ENCODE assay signal across 26 mouse cellular contexts in genomic region chr3:9896303-9896702, GRCm38 (mm10).
DNase-seq lines count a peak whose midpoint lies in the region; ATAC-seq and TF ChIP-seq lines count a peak whose summit lies in the region.
"Had no signal": no experiment of that assay in that cellular context is flagged by ENCODE, and none has a peak within 500 bp of the region (broad histone marks: within the 10 kb centered on the region; RNA-seq: fewer than 3 reads in every experiment).

No protein-coding gene starts in this region.

- no peak for TF ChIP-seq POLR2A in thymus, adult 2 months (IDR thresholded peaks at IDR 0.05; ENCODE audit: control insufficient read depth, extremely low read depth, insufficient read depth, low read length, poor library complexity)

- WGBS in thymus, adult 2 months = 87% methylated on average over 5 of the region's 5 CpGs
- WGBS in lung, postnatal 0 days = 80% methylated on average over 5 of the region's 5 CpGs

- H3K4me1 ChIP-seq in thymus, adult 2 months (replicated peaks; ENCODE audit: control insufficient read depth, insufficient read depth, low read length) = peaks cover 38% of the 10 kb centered on the region
- H3K4me1 ChIP-seq in lung, postnatal 0 days (ENCODE audit: insufficient read depth, low read depth, low read length) = no peaks in the 10 kb centered on the region
- H3K4me1 ChIP-seq: embryonic facial prominence, embryonic 10.5 days; embryonic facial prominence, embryonic 13.5 days; heart, embryonic 10.5 days; heart, embryonic 13.5 days had no signal

- no peak overlapping the region for H3K4me3 ChIP-seq in thymus, adult 2 months (ENCODE audit: control insufficient read depth, insufficient read depth, low read length)
- H3K4me3 ChIP-seq in lung, postnatal 0 days (ENCODE audit: low read depth, low read length) = no peak overlapping the region
- H3K4me3 ChIP-seq: embryonic facial prominence, embryonic 10.5 days; embryonic facial prominence, embryonic 13.5 days; erythroblast, embryonic 14.5 days; forebrain, embryonic 12.5 days; heart, adult 2 months; heart, embryonic 10.5 days; heart, embryonic 13.5 days had no signal

- peak; percentile 58 for DNase-seq in layer of hippocampus, adult 9-11 months
- no peak for DNase-seq in layer of hippocampus, adult 11-12 months (ENCODE audit: low spot score)
- DNase-seq in thymus, adult 2 months = no peak
- no peak for DNase-seq in thymus, postnatal 10 days (ENCODE audit: low spot score in 2 of 2)
- peak; percentile 53 for DNase-seq in brain, adult 2 months (ENCODE audit: low read depth, low spot score)
- DNase-seq in lung, postnatal 0 days (ENCODE audit: low spot score) = no peak
- DNase-seq: adrenal gland, adult 2 months; adrenal gland, postnatal 14 days; cerebellum, adult 11-12 months; cerebellum, adult 8-10 months; cerebellum, postnatal 36 days; embryo, embryonic 11 days; gastrocnemius, postnatal 10 days; gastrocnemius, postnatal 36 days; heart, adult 2 months; heart, postnatal 14 days; heart, postnatal 4 days had no signal

- ATAC-seq in lung, postnatal 0 days = no peak
- ATAC-seq: forebrain, embryonic 16.5 days; hindbrain, postnatal 0 days had no signal

- TF ChIP-seq EP300 in lung, postnatal 0 days (IDR thresholded peaks at IDR 0.05) = no peak

- peak overlapping the region; percentile 57 for H3K27ac ChIP-seq in thymus, adult 2 months (ENCODE audit: control insufficient read depth, insufficient read depth, low read length)
- no peak overlapping the region for H3K27ac ChIP-seq in lung, postnatal 0 days (ENCODE audit: low read length)
- H3K27ac ChIP-seq: embryonic facial prominence, embryonic 10.5 days; embryonic facial prominence, embryonic 13.5 days; forebrain, embryonic 12.5 days; heart, adult 2 months; heart, embryonic 10.5 days; heart, embryonic 13.5 days; hindbrain, embryonic 14.5 days; hindbrain, postnatal 0 days had no signal

- no peak overlapping the region for H3K4me2 ChIP-seq in lung, postnatal 0 days (replicated peaks; ENCODE audit: low read depth, low read length)
- H3K4me2 ChIP-seq: embryonic facial prominence, embryonic 13.5 days; forebrain, embryonic 12.5 days; heart, embryonic 13.5 days; hindbrain, embryonic 14.5 days had no signal

- H3K27me3 ChIP-seq in thymus, adult 2 months (ENCODE audit: control insufficient read depth, insufficient read depth, low read length) = no peaks in the 10 kb centered on the region
- H3K27me3 ChIP-seq in lung, postnatal 0 days (replicated peaks; ENCODE audit: insufficient read depth, low read length) = no peaks in the 10 kb centered on the region
- H3K27me3 ChIP-seq: embryonic facial prominence, embryonic 13.5 days; forebrain, embryonic 12.5 days; heart, embryonic 13.5 days had no signal

- no peaks in the 10 kb centered on the region for H3K9me3 ChIP-seq in lung, postnatal 0 days (ENCODE audit: low read length)
- H3K9me3 ChIP-seq: embryonic facial prominence, embryonic 10.5 days; embryonic facial prominence, embryonic 13.5 days; forebrain, embryonic 12.5 days; heart, embryonic 10.5 days; heart, embryonic 13.5 days had no signal

- no peak for TF ChIP-seq CTCF in thymus, adult 2 months (IDR thresholded peaks at IDR 0.05; ENCODE audit: borderline replicate concordance, control insufficient read depth, extremely low read depth, insufficient read depth, low read length, poor library complexity)
- TF ChIP-seq CTCF in lung, postnatal 0 days (IDR thresholded peaks at IDR 0.05) = no peak

- H3K9ac ChIP-seq in lung, postnatal 0 days (replicated peaks; ENCODE audit: low read depth) = no peak overlapping the region
- H3K9ac ChIP-seq: embryonic facial prominence, embryonic 13.5 days; forebrain, embryonic 12.5 days; heart, embryonic 13.5 days; hindbrain, embryonic 14.5 days had no signal

- H3K36me3 ChIP-seq in thymus, adult 2 months (ENCODE audit: control insufficient read depth, insufficient read depth, low read length) = no peaks in the 10 kb centered on the region
- no peaks in the 10 kb centered on the region for H3K36me3 ChIP-seq in lung, postnatal 0 days (ENCODE audit: insufficient read depth, low read length)
- H3K36me3 ChIP-seq: embryonic facial prominence, embryonic 10.5 days; embryonic facial prominence, embryonic 13.5 days; forebrain, embryonic 12.5 days; heart, embryonic 10.5 days; heart, embryonic 13.5 days had no signal

Comparison
In these comparisons a context has a peak if more than half of its experiments do, and no peak if none do; other contexts are left out.
1. DNase-seq: peak in layer of hippocampus, adult 9-11 months (single experiment) and brain, adult 2 months (single experiment); none in layer of hippocampus, adult 11-12 months (single experiment), thymus, adult 2 months (single experiment), thymus, postnatal 10 days (0 of 2) and lung, postnatal 0 days (single experiment).